In genomic region chr2:146496995-146497394, GRCm38 (mm10) we compare ENCODE assay signal across 25 mouse cellular contexts. TPM values are rescaled to one million over a fixed set of nuclear protein-coding genes. Genes with fewer than 3 reads are reported as not detected.
DNase-seq lines count a peak whose midpoint lies in the region; ATAC-seq lines count a peak whose summit lies in the region.
"Had no signal": no experiment of that assay in that cellular context is flagged by ENCODE, and none has a peak within 500 bp of the region (broad histone marks: within the 10 kb centered on the region; RNA-seq: fewer than 3 reads in every experiment).

No protein-coding gene starts in this region.

- H3K27ac ChIP-seq in liver, embryonic 13.5 days: no peak overlapping the region
- no peak overlapping the region for H3K27ac ChIP-seq in intestine, embryonic 15.5 days
- H3K27ac ChIP-seq: heart, embryonic 13.5 days; hindbrain, embryonic 13.5 days; kidney, postnatal 0 days; limb, embryonic 13.5 days; lung, embryonic 15.5 days; midbrain, embryonic 10.5 days; stomach, embryonic 15.5 days had no signal

- H3K4me2 ChIP-seq in liver, embryonic 13.5 days: no peak overlapping the region
- no peak overlapping the region for H3K4me2 ChIP-seq in intestine, embryonic 15.5 days (replicated peaks)
- H3K4me2 ChIP-seq: heart, embryonic 13.5 days; hindbrain, embryonic 13.5 days; limb, embryonic 13.5 days; lung, embryonic 15.5 days; stomach, embryonic 15.5 days had no signal

- H3K4me1 ChIP-seq in liver, embryonic 13.5 days (replicated peaks): peaks cover 60% of the 10 kb centered on the region
- H3K4me1 ChIP-seq in intestine, embryonic 15.5 days (replicated peaks): no peaks in the 10 kb centered on the region
- H3K4me1 ChIP-seq: hindbrain, embryonic 13.5 days; limb, embryonic 13.5 days; lung, embryonic 15.5 days; stomach, embryonic 15.5 days had no signal

- H3K9me3 ChIP-seq in liver, embryonic 13.5 days (replicated peaks): no peaks in the 10 kb centered on the region
- no peaks in the 10 kb centered on the region for H3K9me3 ChIP-seq in intestine, embryonic 15.5 days
- H3K9me3 ChIP-seq: heart, embryonic 13.5 days; hindbrain, embryonic 13.5 days; limb, embryonic 13.5 days; lung, embryonic 15.5 days; midbrain, embryonic 10.5 days; stomach, embryonic 15.5 days had no signal

- no peaks in the 10 kb centered on the region for H3K36me3 ChIP-seq in liver, embryonic 13.5 days
- H3K36me3 ChIP-seq in intestine, embryonic 15.5 days: no peaks in the 10 kb centered on the region
- H3K36me3 ChIP-seq: heart, embryonic 13.5 days; hindbrain, embryonic 13.5 days; limb, embryonic 13.5 days; lung, embryonic 15.5 days; midbrain, embryonic 10.5 days; stomach, embryonic 15.5 days had no signal

- peak; percentile 15 for DNase-seq in retina, embryonic 14.5 days (ENCODE audit: low spot score)
- no peak for DNase-seq in retina, postnatal 1 day
- DNase-seq in liver, embryonic 13.5 days: no peak
- DNase-seq in yolk sac, embryonic 10.5 days (ENCODE audit: low spot score): no peak
- no peak for DNase-seq in heart, adult 9 months (ENCODE audit: low spot score in 2 of 2)
- DNase-seq in adrenal gland, postnatal 14 days: no peak
- DNase-seq: adrenal gland, adult 2 months; B cell, adult 2 months; cerebellum, adult 2 months; cerebellum, postnatal 25 days; gastrocnemius, postnatal 14 days; heart, adult 18-20 months; kidney, adult 18-20 months; lung, postnatal 36 days; thymus, postnatal 25 days had no signal

- no peak overlapping the region for H3K4me3 ChIP-seq in liver, embryonic 13.5 days (replicated peaks)
- H3K4me3 ChIP-seq in intestine, embryonic 15.5 days (replicated peaks): no peak overlapping the region
- H3K4me3 ChIP-seq: heart, embryonic 13.5 days; hindbrain, embryonic 13.5 days; limb, embryonic 13.5 days; lung, embryonic 15.5 days; midbrain, embryonic 10.5 days; stomach, embryonic 15.5 days had no signal

- no peaks in the 10 kb centered on the region for H3K27me3 ChIP-seq in liver, embryonic 13.5 days
- H3K27me3 ChIP-seq in intestine, embryonic 15.5 days (replicated peaks): no peaks in the 10 kb centered on the region
- H3K27me3 ChIP-seq: CH12.LX; heart, embryonic 13.5 days; hindbrain, embryonic 13.5 days; limb, embryonic 13.5 days; lung, embryonic 15.5 days; stomach, embryonic 15.5 days had no signal

- 6% methylated on average over 1 of the region's 1 CpGs for WGBS in liver, embryonic 13.5 days (ENCODE audit: insufficient replicate concordance)
- WGBS in intestine, embryonic 15.5 days: 26% methylated on average over 1 of the region's 1 CpGs

- peak; percentile 71 for ATAC-seq in erythroblast, adult 5-6 weeks (replicated peaks; ENCODE audit: low FRiP score, poor library complexity, severe bottlenecking)
- ATAC-seq in liver, embryonic 13.5 days (ENCODE audit: low read depth): peak; percentile 66
- no peak for ATAC-seq in intestine, embryonic 15.5 days

- no peak overlapping the region for H3K9ac ChIP-seq in liver, embryonic 13.5 days
- no peak overlapping the region for H3K9ac ChIP-seq in intestine, embryonic 15.5 days
- H3K9ac ChIP-seq: heart, embryonic 13.5 days; hindbrain, embryonic 13.5 days; limb, embryonic 13.5 days; lung, embryonic 15.5 days; stomach, embryonic 15.5 days had no signal

RNA-seq across cellular contexts. Expression of gene Ralgapa2, which starts 15.1 kb away (rescaled TPM):
- 10.2 and 10.7 TPM in 2 replicates for total RNA-seq in erythroblast, adult 5-6 weeks (2015; ENCODE audit: low replicate concordance)
- total RNA-seq in erythroblast, adult 5-6 weeks (2017; ENCODE audit: low replicate concordance): 22.8 and 30.2 TPM in 2 replicates
- 2.9 and 3.3 TPM in 2 replicates for polyA plus RNA-seq in liver, embryonic 13.5 days (2015; fragmentation: Nextera tagmentation; extraction: Ambion mirVana)
- 8.5 and 9.2 TPM in 2 replicates for polyA plus RNA-seq in intestine, embryonic 15.5 days (2015; fragmentation: Nextera tagmentation; extraction: Ambion mirVana)
- 35.3 and 35.4 TPM in 2 replicates for total RNA-seq in adrenal gland, postnatal 14 days (2021)
